Mouse (Mus musculus) kidney, adult 8-10 months (tissue): ENCODE results near the gene Med12l.

Experiments
- DNase-seq, 2 experiments: peaks; one replicate each; pipeline ENCODE4 v3.0.0; 2022

Med12l gene

DNA sequence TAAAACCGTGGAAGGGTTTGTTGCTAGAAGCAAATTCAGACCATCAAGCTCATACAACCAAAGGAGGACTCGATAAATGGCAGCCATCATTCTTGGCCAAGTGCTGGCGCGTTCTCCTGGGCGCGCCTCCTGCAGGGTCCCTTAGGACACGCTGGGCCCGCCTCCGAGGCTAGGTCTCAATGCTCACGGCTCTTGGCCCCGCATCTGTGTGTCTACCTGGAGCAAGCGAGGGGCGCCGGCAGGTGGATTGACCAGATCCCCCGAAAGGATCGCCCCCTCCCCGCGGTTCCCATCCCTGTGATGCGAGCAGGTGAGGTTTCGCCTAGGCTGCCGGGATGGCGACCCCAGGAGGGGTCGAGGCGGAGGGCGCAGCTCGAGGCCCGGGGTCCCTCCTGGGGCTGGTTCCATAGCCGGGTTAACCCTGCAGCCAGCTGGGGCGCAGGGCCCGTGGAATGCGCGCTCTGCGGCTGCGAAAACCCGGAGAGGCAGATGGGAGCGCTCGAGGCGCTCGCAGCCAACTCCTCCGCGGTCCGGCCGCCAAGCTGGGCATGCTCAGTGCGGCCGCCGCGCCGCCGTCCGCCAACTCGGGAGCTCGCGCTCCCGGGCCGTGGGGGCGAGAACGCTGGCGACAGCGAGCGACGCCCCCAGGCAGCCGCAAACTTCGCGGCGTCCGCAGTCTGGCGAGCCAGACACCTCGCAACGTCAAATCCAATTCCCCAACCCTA lies at the start of gene Med12l:
Gene Med12l (plus strand): TSS at position 555 of the 725 bp plus-strand sequence.
- peak in 1 of 2 experiments; percentile 24 for DNase-seq

GRCm38 (mm10) chr3:58961166-58961565 lies 44.5 kb upstream of the Med12l start:
- no peak for DNase-seq

DNA sequence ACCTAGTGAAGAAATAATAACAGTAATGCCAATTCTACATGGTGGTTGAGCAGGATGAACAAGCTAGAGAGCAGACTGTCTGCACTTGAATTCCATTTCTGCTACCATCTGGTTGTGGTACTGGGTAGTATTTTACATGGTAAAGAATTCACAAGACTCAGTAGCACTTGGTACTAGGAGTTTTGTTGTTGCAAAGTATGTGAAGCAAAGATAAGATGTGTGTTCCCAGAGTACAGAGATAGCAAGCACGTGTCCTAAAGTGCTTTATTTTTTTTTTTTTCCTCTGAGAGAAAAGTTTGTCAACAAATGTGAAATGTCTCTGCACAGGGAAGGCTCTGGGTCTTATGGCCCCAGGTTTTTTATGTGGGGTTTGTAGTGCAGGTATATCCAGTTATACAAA lies 28.2 kb upstream of the Med12l start:
- DNase-seq = no peak

- no peak for DNase-seq
Measured at GRCm38 (mm10) chr3:58977906-58978622, 27.6 kb upstream of the Med12l start.

DNA sequence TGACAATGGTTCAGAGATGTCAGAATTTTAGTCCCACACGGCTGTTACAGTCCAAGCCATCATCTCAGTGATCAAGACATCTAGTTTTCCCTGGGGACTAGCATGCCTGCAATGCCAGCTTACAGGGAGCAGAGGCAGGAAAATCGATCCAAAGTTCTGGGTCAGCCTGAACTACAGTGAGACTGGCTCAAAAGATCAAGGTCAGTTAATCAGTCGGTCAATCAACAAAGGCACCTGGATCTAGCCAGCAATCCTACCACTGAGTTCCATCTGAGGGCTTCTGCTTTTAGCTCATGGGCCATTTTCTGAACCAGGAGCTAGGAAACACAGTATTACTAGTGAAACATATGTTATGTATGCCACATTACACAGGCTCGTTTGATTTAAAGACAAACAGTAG lies 25.0 kb upstream of the Med12l start:
- no peak for DNase-seq

GRCm38 (mm10) chr3:58982896-58983837 lies 22.5 kb upstream of the Med12l start:
- DNase-seq = peak; percentile 51 to 60

- no peak for DNase-seq
Measured at GRCm38 (mm10) chr3:58983838-58984598, 21.6 kb upstream of the Med12l start.

DNA sequence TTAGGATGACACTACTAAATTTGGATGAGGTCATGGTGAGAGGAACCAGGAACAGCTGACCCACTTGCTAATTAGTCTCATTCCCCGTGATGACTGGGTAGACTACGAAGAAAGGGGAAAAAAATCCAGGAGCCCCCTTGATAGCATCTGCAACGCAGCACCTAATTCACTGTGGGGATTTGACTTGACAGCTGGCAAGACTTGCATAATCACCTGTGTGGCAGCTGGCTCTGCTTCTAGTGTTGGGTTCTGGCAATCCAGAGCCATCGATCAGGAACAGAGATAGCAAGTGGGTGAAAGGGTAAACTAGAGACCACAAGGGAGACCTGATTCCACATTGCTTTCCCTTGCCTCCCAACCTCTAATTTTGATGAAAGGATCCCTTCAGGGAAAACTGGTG lies 19.8 kb upstream of the Med12l start:
- no peak for DNase-seq

DNA sequence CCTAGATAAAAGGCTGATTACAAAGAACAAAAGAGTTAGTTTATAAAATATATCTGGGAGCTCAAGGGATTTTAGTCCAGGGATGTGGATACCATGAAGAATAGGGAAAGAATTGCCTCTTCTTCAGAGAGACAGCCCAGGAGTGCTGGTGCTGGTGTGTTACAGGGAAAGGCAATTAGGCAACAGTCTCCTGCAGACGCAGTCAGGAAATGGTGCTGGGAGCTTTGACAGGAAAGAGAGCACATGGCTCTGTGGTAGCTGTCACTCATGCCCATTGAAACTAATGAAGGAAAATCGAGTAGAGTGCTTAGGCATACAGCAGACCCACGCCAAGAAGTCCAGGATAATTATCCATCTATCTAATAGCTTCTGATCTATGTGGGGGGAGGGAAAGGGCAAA lies 16.3 kb upstream of the Med12l start:
- DNase-seq = no peak

DNA sequence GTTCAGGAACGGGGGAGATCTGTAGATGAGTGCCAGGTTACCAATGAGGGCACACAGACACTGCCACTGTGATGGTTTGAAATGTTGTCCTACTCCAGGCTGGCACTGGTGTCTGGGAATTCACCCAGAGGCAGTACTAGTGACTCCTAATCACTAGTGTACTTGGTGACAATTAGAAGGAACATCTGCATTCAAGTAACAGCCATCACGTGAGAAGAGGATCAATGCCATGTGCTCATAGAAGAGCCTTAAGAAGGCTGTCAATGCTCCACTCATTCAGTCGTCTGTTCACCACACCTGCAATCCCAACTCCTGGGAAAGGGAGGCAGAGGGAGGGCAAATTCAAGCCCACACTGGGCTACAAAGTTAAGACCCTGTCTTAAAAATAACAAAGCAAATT lies 15.1 kb upstream of the Med12l start:
- no peak for DNase-seq

GRCm38 (mm10) chr3:58992122-58992521 lies 13.5 kb upstream of the Med12l start:
- DNase-seq = no peak

GRCm38 (mm10) chr3:58993619-58994018 lies 12.0 kb upstream of the Med12l start:
- DNase-seq = no peak

DNA sequence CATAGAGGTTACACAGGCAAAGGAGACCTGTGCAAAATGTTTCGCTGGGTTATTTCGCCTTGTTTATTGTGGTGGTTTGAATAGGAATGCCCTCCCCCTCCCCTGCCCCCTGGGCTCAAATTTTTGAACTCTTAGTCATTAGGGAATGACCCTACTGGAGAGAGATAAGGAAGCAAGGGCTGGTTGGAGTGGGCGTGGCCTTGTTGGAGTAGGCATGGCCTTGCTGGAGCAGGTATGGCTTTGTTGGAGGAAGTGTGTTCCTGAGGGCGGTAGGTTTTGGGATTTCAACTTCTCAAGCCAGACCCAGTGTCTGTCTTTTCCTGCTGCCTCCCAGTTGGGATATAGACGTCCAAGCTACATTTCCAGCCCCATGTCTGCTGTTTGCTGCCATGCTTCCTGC lies 1.9 kb upstream of the Med12l start:
- no peak for DNase-seq

DNA sequence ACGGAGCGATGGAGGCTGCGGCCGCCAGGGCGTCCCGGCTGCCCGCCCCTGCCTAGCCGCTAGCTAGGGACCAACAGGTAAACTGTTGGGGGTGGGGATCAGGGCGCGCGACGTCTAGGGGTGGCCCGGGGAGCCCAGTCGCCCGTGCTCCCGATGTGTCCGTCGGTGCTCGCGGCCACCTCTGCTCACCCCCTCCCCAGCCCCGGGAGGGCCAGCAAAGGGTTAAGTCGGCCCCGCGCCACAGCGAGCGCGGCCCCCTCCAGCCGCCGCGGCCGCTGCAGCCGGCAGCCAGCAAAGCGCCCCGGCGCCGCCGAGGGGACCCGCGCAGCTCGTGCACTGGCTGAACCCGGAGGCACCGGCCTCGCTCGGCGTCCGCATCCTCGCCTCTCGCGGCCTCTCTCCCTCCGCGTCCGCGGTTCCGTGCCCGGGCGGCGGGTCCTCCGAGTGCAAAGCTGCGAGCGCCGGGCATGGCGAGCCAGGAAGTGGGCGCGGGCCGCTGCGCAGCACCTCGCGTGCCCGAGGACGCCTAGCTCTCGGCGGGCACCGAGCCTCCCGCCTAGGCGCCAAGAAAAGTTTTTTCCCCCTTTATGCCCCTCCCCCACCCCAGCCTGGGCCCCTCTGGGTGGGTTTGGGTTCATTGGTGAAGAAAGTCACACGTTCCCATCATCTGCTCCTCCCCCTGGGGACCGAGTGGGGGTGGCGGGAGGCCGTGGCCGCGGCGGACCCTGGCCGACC lies 538 bp downstream of the Med12l start:
- DNase-seq = peak in 1 of 2 experiments; percentile 14

- peak; percentile 58 to 62 for DNase-seq
Measured at GRCm38 (mm10) chr3:59006731-59007441, 1.3 kb downstream of the Med12l start.

DNA sequence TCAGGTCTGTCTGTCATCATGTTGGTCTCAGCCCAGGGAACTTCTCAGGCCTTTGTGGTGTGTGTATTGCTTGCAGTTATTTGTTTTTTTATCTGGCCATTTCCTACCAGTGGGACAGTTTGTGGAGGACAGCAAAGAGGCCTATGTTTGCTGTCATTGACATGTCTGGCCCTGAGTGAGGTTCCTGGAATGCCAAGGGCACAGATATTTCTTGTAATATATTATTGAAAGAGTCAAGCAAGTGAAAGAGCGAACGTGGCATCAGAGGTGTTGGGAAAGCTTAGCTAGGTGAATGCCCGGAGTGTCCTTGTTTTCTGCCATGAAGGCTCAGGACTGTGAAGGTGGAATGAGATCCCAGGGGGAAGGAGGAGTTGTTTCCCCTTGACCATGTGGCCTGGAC lies 4.7 kb downstream of the Med12l start:
- no peak for DNase-seq

DNA sequence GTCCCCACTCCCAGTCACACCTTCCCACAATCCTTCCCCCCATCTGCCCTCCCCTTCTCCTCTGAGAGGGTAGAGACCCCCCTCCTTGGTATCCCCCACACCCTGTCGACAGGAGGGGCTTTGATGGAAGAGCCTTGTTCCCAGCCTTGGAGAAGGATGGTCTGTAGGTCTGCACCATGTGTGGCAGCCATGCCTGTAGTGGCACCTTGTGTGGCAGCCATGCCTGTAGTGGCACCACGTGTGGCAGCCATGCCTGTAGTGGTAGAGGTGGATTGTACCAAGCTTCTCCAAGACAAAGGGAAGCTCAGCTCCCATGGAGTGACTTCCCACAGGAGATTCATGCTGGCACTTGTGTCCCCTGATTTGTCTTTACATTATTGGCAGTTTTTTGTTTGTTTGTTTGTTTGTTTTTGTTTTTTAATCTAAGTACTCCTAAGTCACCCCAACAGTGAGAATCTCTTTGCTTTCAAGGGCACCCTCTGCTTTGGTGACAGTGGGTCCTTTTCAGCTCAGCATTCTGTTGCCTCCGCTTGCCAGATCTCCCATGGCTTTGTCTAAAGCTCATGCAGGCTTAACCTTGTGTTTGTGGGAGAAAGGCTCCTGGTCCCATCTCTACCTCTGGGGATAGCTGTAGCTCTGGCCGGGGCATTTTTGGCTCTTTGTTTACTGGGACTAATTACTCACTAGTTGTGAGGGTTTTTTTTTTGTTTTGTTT lies 10.2 kb downstream of the Med12l start:
- DNase-seq = no peak

- no peak for DNase-seq
Measured at GRCm38 (mm10) chr3:59016501-59016900, 10.9 kb downstream of the Med12l start.

DNA sequence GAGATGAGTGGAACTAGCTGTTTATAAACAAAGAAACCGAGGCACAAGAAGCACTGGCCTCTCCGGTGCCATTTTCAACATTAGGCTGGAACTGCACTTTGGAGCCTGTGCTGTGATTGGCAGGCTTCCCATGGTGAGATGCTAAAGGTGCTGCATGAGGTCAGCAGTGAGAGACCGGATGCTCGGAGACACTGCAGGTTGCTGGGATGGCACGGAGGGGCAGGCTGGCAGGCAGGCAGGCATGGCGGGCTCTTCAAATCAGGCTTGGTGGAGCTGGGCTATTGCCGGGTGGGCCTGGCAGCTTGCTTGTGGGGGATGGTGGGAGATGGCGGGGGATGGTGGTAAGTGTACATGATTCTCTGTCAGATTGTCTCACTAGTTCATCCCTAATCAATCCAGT lies 15.6 kb downstream of the Med12l start:
- DNase-seq = no peak

DNA sequence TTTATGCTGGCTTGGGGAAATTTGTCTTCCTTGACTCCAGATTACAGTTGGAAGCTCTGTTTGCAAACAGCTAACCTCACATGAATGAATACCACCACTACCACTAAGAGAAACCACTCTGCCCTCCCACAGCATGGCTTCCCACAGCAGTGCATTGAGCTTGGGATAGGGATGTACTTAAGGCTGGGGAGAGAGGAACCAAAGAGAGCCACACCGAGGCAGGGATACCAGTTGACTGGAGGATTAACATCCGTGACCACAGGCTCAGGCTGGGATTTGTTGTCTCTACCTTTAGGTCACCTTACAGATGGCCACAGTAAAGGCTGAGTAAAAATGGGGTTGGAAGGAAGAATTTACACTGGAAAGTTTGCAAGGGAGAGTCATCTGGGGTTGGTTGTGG lies 16.6 kb downstream of the Med12l start:
- no peak for DNase-seq

- DNase-seq = no peak
Measured at GRCm38 (mm10) chr3:59022971-59023370, 17.3 kb downstream of the Med12l start.
